Mouse (Mus musculus) intestine, embryonic 14.5 days (tissue): Measurements from ENCODE around the gene Smagp. TPM values are rescaled to one million over a fixed set of nuclear protein-coding genes. Genes with fewer than 3 reads are reported as not detected.

Experiments
- ATAC-seq: fragments of 200-750 bp; cut with Nextera tagmentation; replicated peaks from 2 replicates; pipeline ENCODE4 v1.8.0; 2017; ENCODE audit warnings: low read depth, moderate number of reproducible peaks, moderate TSS enrichment, moderate library complexity; ENCODE audit not compliant: low FRiP score, low TSS enrichment
- DNase-seq: peaks from one replicate; pipeline ENCODE4 v3.0.0-alpha.2; 2018; ENCODE audit warnings: low spot score
- H3K27ac ChIP-seq: fragments of 300-500 bp; sonication (generic); 2 replicates; pipeline ENCODE4 v1.5.1; 2014; ENCODE audit warnings: low read depth, mild to moderate bottlenecking, control low read depth
- H3K27me3 ChIP-seq: fragments of 300-500 bp; sonication (generic); replicated peaks from 2 replicates; pipeline ENCODE4 v1.6.1; 2014; ENCODE audit warnings: low read length, control low read depth; ENCODE audit not compliant: control insufficient read depth, insufficient read depth
- H3K36me3 ChIP-seq: fragments of 300-500 bp; sonication (generic); 2 replicates; pipeline ENCODE4 v1.6.1; 2014; ENCODE audit warnings: low read length, control low read depth; ENCODE audit not compliant: control insufficient read depth, insufficient read depth
- H3K4me1 ChIP-seq: fragments of 300-500 bp; sonication (generic); replicated peaks from 2 replicates; pipeline ENCODE4 v1.6.1; 2014; ENCODE audit warnings: low read length, control low read depth, mixed read lengths; ENCODE audit not compliant: control insufficient read depth, insufficient read depth
- H3K4me2 ChIP-seq: fragments of 300-500 bp; sonication (generic); 2 replicates; pipeline ENCODE4 v1.6.1; 2014; ENCODE audit warnings: low read length
- H3K4me3 ChIP-seq: fragments of 300-500 bp; sonication (generic); 2 replicates; pipeline ENCODE4 v1.5.1; 2014; ENCODE audit warnings: low read depth, low read length, control low read depth, mixed read lengths
- H3K9ac ChIP-seq: fragments of 300-500 bp; sonication (generic); 2 replicates; pipeline ENCODE4 v1.6.1; 2014; ENCODE audit warnings: mild to moderate bottlenecking, low read length
- H3K9me3 ChIP-seq: fragments of 300-500 bp; sonication (generic); 2 replicates; pipeline ENCODE4 v1.6.1; 2016; ENCODE audit warnings: low read length, control low read depth; ENCODE audit not compliant: control insufficient read depth
- WGBS: fragments of 180-500 bp; shearing (Covaris S2); extraction: QIAGEN DNeasy Blood & Tissue Kit; methylation state at CpG from one replicate; pipeline ENCODE4 v1.1.7; 2014; 5-methylcytosine and 5-hydroxymethylcytosine counted together
- polyA plus RNA-seq: library from polyadenylated mRNA; unstranded; fragments of >200 nt; fragmentation: Nextera tagmentation; extraction: Ambion mirVana; gene quantifications from 2 replicates; pipeline ENCODE4 v1.2.1, GENCODE M21; 2014

The Smagp gene
- polyA plus RNA-seq, 1 experiment from 2014 or later, result 36.2 TPM

DNA sequence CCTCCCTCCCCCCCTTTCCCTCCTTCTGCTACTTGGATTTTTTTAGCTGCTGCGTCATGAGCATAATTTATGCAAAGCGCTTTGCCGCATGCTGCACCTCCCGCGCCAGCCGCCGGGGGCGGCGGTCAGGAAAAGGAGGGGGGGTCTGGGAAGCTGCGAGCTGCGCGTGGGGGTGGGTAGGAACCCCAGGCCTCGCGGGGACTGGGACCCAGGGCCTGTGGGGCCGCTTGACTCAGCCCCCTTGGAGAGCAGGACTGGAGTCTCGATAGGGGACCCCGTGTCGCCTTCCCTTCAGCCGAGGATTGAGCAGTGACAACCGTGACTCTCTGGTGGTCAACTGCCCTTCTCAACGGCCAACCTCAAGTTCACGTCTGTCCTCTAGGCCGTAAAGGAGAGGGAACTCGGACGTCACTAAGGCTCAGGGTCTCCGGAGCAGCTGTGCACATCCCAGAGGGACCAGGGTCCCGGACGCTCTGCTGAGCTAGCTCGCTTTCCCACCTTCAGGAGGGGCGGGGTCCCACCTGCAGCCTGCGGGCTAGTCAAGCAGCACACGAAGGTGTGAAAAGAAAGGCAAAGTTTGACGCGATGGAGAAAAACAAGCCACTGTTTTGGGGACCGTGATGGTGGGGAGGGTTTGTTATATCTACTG, 36.6 kb downstream of the Smagp start:
- no peak overlapping the region for H3K27ac ChIP-seq
- peak overlapping the region; percentile 85 for H3K9ac ChIP-seq
- no peaks in the 10 kb centered on the region for H3K9me3 ChIP-seq
- peaks cover 7% of the 10 kb centered on the region; the same call in 1 of the 2 replicates for H3K4me1 ChIP-seq
- DNase-seq, result peak; percentile 84
- H3K36me3 ChIP-seq, result no peaks in the 10 kb centered on the region
- 3% methylated on average over 28 of the region's 35 CpGs for WGBS
- ATAC-seq, result peak; percentile 64
- H3K4me3 ChIP-seq, result peak overlapping the region; percentile 67
- peak overlapping the region; percentile 97 for H3K4me2 ChIP-seq
- peaks cover 22% of the 10 kb centered on the region; the same call in 1 of the 2 replicates for H3K27me3 ChIP-seq

- no peaks in the 10 kb centered on the region for H3K36me3 ChIP-seq
- DNase-seq (peak; percentile 76), ATAC-seq (peak; percentile 66)
- peaks cover 7% of the 10 kb centered on the region; the same call in 1 of the 2 replicates for H3K4me1 ChIP-seq
- peak within 1 kb of the TSS; percentile 85 for H3K9ac ChIP-seq
- H3K27ac ChIP-seq, result no peak within 1 kb of the TSS
- peak within 1 kb of the TSS; percentile 67 for H3K4me3 ChIP-seq
- WGBS, result under 1% methylated on average over 66 of the region's 76 CpGs
- peak within 1 kb of the TSS; percentile 97 for H3K4me2 ChIP-seq
- no peaks in the 10 kb centered on the region for H3K9me3 ChIP-seq
- H3K27me3 ChIP-seq, result peaks cover 20% of the 10 kb centered on the region; the same call in 1 of the 2 replicates
Observed at GRCm38 (mm10) chr15:100599276-100600046, 37.3 kb downstream of the Smagp start, which contains the start of gene Pou6f1. Pou6f1 (minus strand) TSS chr15:100599984.

DNA sequence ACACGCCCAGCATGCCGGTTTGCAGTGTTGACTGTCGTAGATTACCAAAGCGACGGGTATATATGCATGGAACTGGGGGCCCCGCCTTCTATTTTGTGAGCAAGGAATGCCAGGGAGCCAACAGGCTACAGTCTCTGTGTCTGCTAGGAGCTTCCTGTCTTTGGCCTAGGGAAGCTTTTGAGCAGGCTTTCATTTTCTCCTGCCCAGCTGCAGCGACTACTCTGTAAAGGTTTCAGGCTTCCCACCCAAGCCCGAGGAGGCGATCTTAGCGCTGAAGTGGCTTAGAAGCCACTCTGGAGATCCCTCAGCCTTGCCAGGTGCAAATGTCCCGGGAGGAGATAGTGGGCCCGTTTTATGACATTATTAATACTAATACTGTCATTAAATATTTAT, 37.9 kb downstream of the Smagp start:
- Histone ChIP-seq H3K36me3 (no peaks in the 10 kb centered on the region), H3K4me3 (peak overlapping the region; percentile 67), H3K27ac (no peak overlapping the region), H3K9ac (peak overlapping the region; percentile 85), H3K4me1 (peaks cover 7% of the 10 kb centered on the region; the same call in 1 of the 2 replicates), H3K4me2 (peak overlapping the region; percentile 97), H3K27me3 (peaks cover 20% of the 10 kb centered on the region; the same call in 1 of the 2 replicates), H3K9me3 (no peaks in the 10 kb centered on the region)
- WGBS, result under 1% methylated on average over 12 of the region's 12 CpGs
- ATAC-seq (no peak), DNase-seq (no peak)

DNA sequence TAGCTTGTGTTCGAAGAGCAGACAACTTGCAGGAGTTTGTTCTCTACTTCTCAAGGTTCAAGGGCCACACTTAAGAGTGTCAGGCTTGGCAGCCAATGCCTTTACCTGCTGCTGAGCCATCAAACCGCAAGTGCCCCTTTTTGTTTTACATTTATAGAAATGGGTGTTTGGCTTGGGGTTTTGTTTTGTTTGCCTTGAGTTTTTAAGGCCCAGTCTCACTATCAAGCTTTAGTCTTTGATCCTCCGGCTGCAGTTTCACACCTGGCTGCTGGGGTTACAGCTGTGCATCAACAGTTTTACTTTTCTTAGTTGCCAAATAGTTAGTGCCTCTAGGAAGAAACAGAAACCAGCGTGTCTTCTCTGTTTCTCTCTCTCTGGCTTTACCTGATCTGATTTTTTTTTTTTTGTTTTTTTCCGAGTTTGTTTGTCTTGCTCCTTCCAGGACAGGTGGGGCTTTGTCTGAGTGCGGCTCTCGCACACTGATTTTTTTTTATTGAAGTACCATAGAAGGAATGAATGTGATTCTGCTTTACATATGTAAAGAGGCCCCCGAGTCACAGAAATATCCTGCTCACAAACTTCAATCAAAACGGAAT, 38.4 kb downstream of the Smagp start:
- ATAC-seq (no peak), DNase-seq (no peak)
- no peaks in the 10 kb centered on the region for H3K9me3 ChIP-seq
- no peaks in the 10 kb centered on the region for H3K36me3 ChIP-seq
- peaks cover 7% of the 10 kb centered on the region; the same call in 1 of the 2 replicates for H3K4me1 ChIP-seq
- H3K9ac ChIP-seq, result peak overlapping the region; percentile 85; the same call in 1 of the 2 replicates
- WGBS, result 18% methylated on average over 9 of the region's 9 CpGs
- no peak overlapping the region for H3K27ac ChIP-seq
- peak overlapping the region; percentile 97 for H3K4me2 ChIP-seq
- peak overlapping the region; percentile 67 for H3K4me3 ChIP-seq
- H3K27me3 ChIP-seq, result peaks cover 20% of the 10 kb centered on the region; the same call in 1 of the 2 replicates

GRCm38 (mm10) chr15:100592817-100593216, 43.9 kb downstream of the Smagp start:
- Histone ChIP-seq H3K9ac (no peak overlapping the region), H3K27ac (no peak overlapping the region), H3K9me3 (no peaks in the 10 kb centered on the region), H3K27me3 (no peaks in the 10 kb centered on the region), H3K36me3 (0 out of 2 replicates have a peak, but pooled peaks cover 3% of the 10 kb centered on the region), H3K4me1 (no peaks in the 10 kb centered on the region), H3K4me2 (no peak overlapping the region), H3K4me3 (no peak overlapping the region)
- DNase-seq (no peak), ATAC-seq (no peak)
- 81% methylated on average over 6 of the region's 6 CpGs for WGBS

- H3K4me2 ChIP-seq, result no peak overlapping the region
- WGBS, result 63% methylated on average over 8 of the region's 8 CpGs
- peaks cover 14% of the 10 kb centered on the region for H3K36me3 ChIP-seq
- H3K4me3 ChIP-seq, result no peak overlapping the region
- DNase-seq (no peak), ATAC-seq (no peak)
- H3K4me1 ChIP-seq, result no peaks in the 10 kb centered on the region
- H3K27ac ChIP-seq, result no peak overlapping the region
- no peaks in the 10 kb centered on the region for H3K27me3 ChIP-seq
- H3K9me3 ChIP-seq, result no peaks in the 10 kb centered on the region
- H3K9ac ChIP-seq, result no peak overlapping the region
Observed at GRCm38 (mm10) chr15:100590436-100590835, 46.3 kb downstream of the Smagp start.

GRCm38 (mm10) chr15:100588297-100588696, 48.4 kb downstream of the Smagp start:
- DNase-seq (no peak), ATAC-seq (no peak)
- H3K9me3 ChIP-seq, result no peaks in the 10 kb centered on the region
- peaks cover 15% of the 10 kb centered on the region for H3K36me3 ChIP-seq
- no peak overlapping the region for H3K4me3 ChIP-seq
- no peak overlapping the region for H3K9ac ChIP-seq
- H3K4me2 ChIP-seq, result no peak overlapping the region
- no peaks in the 10 kb centered on the region for H3K27me3 ChIP-seq
- H3K27ac ChIP-seq, result no peak overlapping the region
- WGBS, result 84% methylated on average over 6 of the region's 6 CpGs
- H3K4me1 ChIP-seq, result no peaks in the 10 kb centered on the region

DNA sequence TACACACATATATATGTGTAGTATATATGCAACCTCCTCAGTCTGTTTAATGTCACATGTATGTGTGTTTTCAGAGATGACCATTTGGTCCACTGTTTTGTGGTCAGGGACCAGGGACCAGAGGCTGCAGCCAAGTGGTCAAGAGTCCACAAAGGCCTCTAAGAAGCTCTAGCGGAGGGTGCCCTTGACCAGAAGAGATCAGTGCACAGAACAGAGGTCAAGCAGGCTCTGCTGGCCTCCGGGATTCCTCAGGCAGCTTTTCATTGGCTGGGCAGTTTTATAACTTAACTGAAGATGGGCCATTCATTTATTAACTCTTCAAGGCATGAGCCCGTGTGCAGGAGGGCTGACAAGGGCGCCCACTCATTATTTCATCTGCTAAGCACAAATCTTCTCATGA, 49.6 kb downstream of the Smagp start:
- ATAC-seq, result no peak
- DNase-seq, result no peak
- Histone ChIP-seq H3K4me2 (no peak overlapping the region), H3K4me3 (no peak overlapping the region), H3K4me1 (no peaks in the 10 kb centered on the region), H3K27ac (no peak overlapping the region), H3K36me3 (peaks cover 15% of the 10 kb centered on the region), H3K9me3 (no peaks in the 10 kb centered on the region), H3K27me3 (no peaks in the 10 kb centered on the region), H3K9ac (no peak overlapping the region)
- WGBS, result 65% methylated on average over 4 of the region's 4 CpGs
